Mouse (Mus musculus): ENCODE measurements around the gene Tunar.

Gene Tunar

DNA sequence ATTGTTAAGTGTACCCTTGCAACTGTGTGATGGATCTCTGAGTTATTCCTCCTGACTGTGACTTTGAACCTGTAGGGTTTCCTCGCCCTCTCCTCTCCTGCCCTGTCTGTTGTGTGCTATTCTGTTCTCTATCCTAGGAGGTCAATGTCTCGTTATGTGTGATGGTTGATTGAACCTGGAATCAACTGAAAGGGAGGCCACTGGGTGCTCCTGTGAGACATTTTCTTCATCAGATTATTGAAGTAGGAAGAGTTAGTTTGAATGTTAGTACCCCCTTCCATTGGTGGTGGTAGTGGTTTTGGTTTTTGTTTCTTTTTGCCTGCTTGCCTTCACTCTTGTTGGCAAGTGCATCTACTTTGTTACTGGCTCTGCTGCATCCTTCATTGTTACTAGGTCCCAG, at the start of gene Tunar:
Gene Tunar, plus strand, starts transcription at position 301 of the 400 bp plus-strand sequence.
- no peak for DNase-seq (ENCODE audit: low read depth)

GRCm38 (mm10) chr12:105312571-105313035, 21.1 kb upstream of the Tunar start:
- DNase-seq (ENCODE audit: low read depth), result no peak

- DNase-seq (ENCODE audit: low read depth), result no peak
Measured at GRCm38 (mm10) chr12:105314328-105314727, 19.3 kb upstream of the Tunar start.

GRCm38 (mm10) chr12:105322160-105322559, 11.5 kb upstream of the Tunar start:
- no peak for DNase-seq (ENCODE audit: low read depth)

- DNase-seq (ENCODE audit: low read depth), result no peak
Measured at GRCm38 (mm10) chr12:105327051-105327450, 6.6 kb upstream of the Tunar start.

GRCm38 (mm10) chr12:105328396-105328795, 5.3 kb upstream of the Tunar start:
- DNase-seq (ENCODE audit: low read depth), result no peak

DNA sequence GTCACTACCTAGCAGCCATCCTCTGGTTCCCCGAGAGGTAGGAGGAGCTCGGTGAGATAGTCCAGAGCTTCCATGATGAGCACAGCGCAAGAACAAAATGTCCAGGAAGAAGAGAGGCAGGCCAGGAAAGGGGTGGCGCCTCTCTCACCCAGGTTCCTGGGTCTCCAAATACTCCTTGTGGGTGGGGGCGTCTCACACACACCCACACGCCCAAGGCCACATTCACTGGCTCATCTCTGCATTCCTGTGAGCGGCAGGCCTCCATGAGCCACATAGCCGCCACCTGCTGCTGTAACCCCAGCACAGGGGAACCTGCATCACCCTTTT, 2.4 kb downstream of the Tunar start:
- no peak for DNase-seq (ENCODE audit: low read depth)

DNA sequence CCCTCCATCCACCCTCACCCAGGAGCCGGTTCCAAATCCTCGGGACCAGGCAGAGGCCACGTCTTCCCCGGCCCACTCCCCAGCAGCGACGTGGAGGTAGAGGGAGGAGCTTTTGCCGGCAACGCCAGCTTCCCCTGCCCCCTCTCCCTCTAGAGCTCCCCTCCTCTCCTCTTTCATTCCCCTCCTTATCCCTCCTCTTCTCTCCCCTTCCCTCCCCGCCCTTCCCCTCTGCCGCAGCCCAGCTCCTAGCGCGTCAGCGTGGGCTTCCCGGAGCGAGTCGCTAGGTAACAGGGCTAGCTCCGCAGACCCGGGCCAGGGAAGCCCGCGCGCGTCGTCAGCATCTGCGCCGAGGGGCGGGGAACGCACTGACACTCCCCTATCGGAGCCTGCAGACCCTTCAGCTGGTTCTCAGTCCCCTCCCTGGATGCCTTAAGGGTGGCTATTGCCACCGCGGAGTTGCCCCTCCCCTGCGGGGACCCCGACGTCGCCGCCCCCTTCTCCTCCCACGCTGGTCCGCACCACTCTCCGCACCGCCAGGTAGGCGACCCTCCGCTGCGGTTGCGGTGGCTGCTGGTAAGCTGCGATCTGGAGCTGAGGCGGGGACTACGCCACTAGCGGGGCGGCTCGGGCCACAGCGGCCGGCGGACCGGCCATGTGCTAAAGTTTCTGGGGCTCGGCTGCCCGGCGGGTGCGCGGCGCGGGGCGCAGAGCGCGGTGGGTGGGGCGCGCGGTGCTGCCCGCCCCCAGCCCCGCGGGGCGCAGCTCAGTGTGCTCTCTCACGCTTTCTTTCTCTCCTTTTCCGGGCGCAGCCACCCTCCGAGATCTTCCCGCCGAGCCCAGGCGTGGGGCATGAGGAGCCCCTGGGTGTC, 3.0 kb downstream of the Tunar start:
- DNase-seq (ENCODE audit: low read depth), result no peak

- DNase-seq (ENCODE audit: low read depth), result no peak
Measured at GRCm38 (mm10) chr12:105337290-105338005, 3.8 kb downstream of the Tunar start.

- no peak for DNase-seq (ENCODE audit: low read depth)
Measured at GRCm38 (mm10) chr12:105338256-105338977, 4.7 kb downstream of the Tunar start.

GRCm38 (mm10) chr12:105341523-105341922, 7.9 kb downstream of the Tunar start:
- no peak for DNase-seq (ENCODE audit: low read depth)

DNA sequence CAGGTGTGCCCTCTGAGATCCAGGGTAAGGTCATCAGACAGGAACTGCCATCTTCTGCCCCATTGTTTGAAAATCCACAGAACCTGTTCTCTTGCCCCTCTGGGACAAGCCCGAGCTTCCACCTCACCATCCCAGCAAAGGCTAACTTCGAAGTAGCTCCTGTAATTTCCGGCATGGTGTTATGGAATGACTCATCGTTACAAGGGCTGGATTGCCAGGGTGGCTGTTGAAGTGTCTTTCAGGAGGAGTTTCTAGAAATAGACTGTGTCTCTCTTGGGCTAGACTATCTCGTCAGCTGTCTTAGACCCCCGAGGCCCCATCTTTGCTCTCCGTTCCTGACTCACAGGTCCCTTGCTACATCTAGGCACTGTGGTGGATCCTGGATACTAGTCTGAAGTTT, 10.8 kb downstream of the Tunar start:
- DNase-seq (ENCODE audit: low read depth), result no peak

DNA sequence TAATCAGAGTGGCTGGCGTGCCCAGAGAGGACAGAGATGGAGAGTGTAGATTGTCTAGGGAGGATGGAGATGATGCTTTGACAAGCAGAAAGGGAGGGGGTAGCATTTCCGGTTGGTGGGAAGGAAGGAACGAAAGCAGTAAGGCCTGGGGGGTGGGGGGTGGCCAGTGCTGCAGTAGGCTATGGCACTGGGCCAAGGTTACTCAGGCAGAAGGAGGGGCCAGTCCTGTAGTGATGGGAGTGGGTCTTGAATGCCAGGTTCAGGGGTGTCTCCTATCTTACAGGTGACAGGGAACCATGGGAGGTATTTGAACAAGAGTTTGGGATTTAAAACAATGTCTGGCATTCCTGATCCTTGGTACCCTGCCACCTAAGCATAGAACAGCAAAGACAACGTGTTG, 13.2 kb downstream of the Tunar start:
- no peak for DNase-seq (ENCODE audit: low read depth)

- DNase-seq (ENCODE audit: low read depth), result no peak
Measured at GRCm38 (mm10) chr12:105347261-105347660, 13.6 kb downstream of the Tunar start.

- no peak for DNase-seq (ENCODE audit: low read depth)
Measured at GRCm38 (mm10) chr12:105354266-105354665, 20.6 kb downstream of the Tunar start.

DNA sequence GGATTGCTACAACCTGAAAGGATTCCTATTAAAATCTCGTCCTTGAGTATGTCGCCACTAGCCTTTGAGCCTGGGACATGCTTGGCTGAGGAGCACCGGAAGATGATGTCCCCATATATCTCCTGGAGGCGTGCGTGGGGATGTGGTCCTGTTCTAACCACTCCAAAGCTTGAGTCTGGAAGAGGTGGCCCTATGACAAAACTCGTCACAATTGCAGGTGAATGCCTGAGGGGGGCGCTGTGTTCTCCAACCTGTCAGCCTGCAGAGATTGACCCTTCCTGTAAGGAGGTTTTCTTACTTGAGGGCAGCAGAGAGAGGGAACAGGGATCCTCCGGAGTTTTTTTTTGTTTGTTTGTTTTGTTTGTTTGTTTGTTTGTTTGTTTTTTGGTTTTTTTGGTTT, 21.1 kb downstream of the Tunar start:
- no peak for DNase-seq (ENCODE audit: low read depth)

- DNase-seq (ENCODE audit: low read depth), result no peak
Measured at GRCm38 (mm10) chr12:105356781-105357180, 23.1 kb downstream of the Tunar start.

DNA sequence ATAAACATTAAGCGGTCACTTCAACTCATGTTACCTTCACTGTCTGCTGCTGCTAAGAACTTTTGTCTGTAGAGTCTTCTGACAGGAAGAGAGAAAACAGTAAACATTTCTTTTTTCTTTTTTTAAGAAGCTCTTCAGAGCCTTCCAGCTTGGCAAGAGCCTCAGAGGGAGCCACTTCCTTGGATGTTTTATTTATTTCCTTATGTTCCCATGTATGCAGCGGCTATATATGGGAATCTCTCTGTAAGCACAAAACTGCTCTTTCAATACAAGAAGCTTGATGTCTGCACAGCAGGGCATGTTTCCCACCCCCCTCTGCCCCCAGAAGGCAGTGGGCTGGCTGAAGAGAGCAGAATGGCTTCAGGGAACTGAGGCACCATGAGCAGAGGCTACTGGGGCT, 30.0 kb downstream of the Tunar start:
- DNase-seq (ENCODE audit: low read depth), result no peak

DNA sequence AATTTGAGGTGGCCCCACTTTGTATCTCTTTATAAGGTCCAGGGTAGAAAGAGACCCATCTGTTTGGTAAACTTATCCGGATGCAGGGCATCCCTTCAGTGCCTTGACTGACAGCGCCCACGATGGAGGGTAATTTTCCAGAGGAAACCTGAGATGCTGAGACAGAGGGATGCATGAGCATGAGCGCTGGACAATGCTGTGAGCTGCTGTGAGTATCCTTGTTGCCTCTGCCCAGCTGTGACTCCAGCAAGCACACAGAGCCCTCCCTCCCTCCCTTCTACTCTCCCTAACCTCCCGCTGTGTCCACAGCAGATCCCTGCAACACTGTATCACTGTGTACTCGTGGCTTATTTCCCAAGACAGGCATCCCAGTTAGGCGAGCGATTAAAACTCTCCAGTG, 40.9 kb downstream of the Tunar start:
- DNase-seq (ENCODE audit: low read depth), result no peak

DNA sequence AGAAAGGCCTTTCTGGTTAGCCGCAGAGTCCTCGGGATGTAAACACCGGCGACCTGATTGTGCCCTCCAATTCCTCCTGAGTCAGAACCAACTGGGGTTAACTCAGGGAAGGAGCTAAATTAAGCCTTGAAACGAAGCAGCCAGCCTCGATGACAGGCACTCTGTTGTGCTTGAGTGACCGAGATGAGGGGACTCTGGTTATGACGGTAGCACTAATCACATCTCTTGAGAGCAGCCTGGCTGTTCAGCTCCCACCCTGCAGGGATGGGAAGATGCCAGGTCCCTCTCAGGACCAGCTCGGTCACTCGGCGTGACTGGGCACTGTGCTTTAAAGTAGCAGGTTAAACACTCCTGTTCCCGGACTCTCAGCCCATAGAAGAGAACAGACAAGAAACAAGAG, 43.3 kb downstream of the Tunar start:
- no peak for DNase-seq (ENCODE audit: low read depth)

GRCm38 (mm10) chr12:105382733-105383132, 49.1 kb downstream of the Tunar start:
- no peak for DNase-seq (ENCODE audit: low read depth)

DNA sequence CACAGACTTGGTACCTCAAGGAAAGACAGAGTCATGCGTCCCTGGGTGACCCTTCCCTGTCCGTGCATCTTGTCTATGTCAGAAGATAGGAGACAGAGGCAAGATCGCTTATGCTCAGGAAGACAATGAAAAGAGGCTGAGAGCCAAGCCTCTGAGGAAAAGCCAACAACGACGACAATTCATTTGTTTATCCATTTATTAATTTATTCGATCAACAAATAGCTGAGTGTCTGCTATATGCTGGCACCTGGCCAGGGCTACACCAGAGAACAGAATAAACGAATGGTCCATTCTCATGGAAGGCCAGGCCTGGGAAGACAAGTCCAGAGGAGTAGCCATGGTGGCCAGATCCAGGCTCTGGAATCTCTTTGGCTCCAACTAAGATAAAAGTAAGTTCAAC, 61.0 kb downstream of the Tunar start:
- no peak for DNase-seq (ENCODE audit: low read depth)

GRCm38 (mm10) chr12:105398172-105398571, 64.5 kb downstream of the Tunar start:
- no peak for DNase-seq (ENCODE audit: low read depth)

Data from naive thymus-derived CD4-positive, alpha-beta T cell, adult 2 months (primary cell).